Mouse (Mus musculus) lung, embryonic 14.5 days (tissue): ENCODE data around the gene Zfp672. TPM values are rescaled to one million over a fixed set of nuclear protein-coding genes. Genes with fewer than 3 reads are reported as not detected.
A peak's percentile ranks its signal among the peaks of the same experiment; 100 is the strongest.

Experiments
- ATAC-seq: fragments of 200-750 bp; cut with Nextera tagmentation; 2 replicates; pipeline ENCODE4 v1.8.0; 2017; ENCODE audit warnings: mild to moderate bottlenecking, moderate TSS enrichment, moderate library complexity; ENCODE audit not compliant: insufficient read depth
- DNase-seq: peaks from one replicate; pipeline ENCODE4 v3.0.0-alpha.2; 2015
- H3K27ac ChIP-seq: fragments of 300-500 bp; sonication (generic); 2 replicates; pipeline ENCODE4 v1.5.1; 2014; ENCODE audit warnings: low read depth, mild to moderate bottlenecking, moderate library complexity
- H3K27me3 ChIP-seq: fragments of 300-500 bp; sonication (generic); 2 replicates; pipeline ENCODE4 v1.6.1; 2014; ENCODE audit warnings: low read length, control low read depth; ENCODE audit not compliant: insufficient read depth
- H3K36me3 ChIP-seq: fragments of 300-500 bp; sonication (generic); 2 replicates; pipeline ENCODE4 v1.6.1; 2014; ENCODE audit warnings: control low read depth; ENCODE audit not compliant: insufficient read depth
- H3K4me1 ChIP-seq: fragments of 300-500 bp; sonication (generic); 2 replicates; pipeline ENCODE4 v1.6.1; 2014; ENCODE audit warnings: antibody characterized with exemption, control low read depth; ENCODE audit not compliant: insufficient read depth
- H3K4me2 ChIP-seq: fragments of 300-500 bp; sonication (generic); 2 replicates; pipeline ENCODE4 v1.6.1; 2014; ENCODE audit warnings: mild to moderate bottlenecking
- H3K4me3 ChIP-seq: fragments of 300-500 bp; sonication (generic); 2 replicates; pipeline ENCODE4 v1.5.1; 2014; ENCODE audit warnings: low read depth, low read length
- H3K9ac ChIP-seq: fragments of 300-500 bp; sonication (generic); 2 replicates; pipeline ENCODE4 v1.6.1; 2014
- H3K9me3 ChIP-seq: fragments of 300-500 bp; sonication (generic); 2 replicates; pipeline ENCODE4 v1.6.1; 2016; ENCODE audit warnings: low read depth, low read length, control low read depth
- CTCF ChIP-seq: IDR thresholded peaks from 2 replicates; pipeline ENCODE4 v1.5.1; 2016; ENCODE audit warnings: antibody characterized with exemption, low read depth
- WGBS: fragments of 180-500 bp; shearing (Covaris S2); extraction: QIAGEN DNeasy Blood & Tissue Kit; methylation state at CpG from one replicate; pipeline ENCODE4 v1.1.7; 2014; 5-methylcytosine and 5-hydroxymethylcytosine counted together
- polyA plus RNA-seq: library from polyadenylated mRNA; unstranded; fragments of >200 nt; fragmentation: Nextera tagmentation; extraction: Ambion mirVana; gene quantifications from 2 replicates; pipeline ENCODE4 v1.2.1, GENCODE M21; 2014

Zfp672 gene
- polyA plus RNA-seq, 1 experiment from 2014 or later, result 31.3 TPM

GRCm38 (mm10) chr11:58350628-58351027 lies 20.5 kb upstream of the Zfp672 start:
- no peak overlapping the region for H3K4me3 ChIP-seq
- DNase-seq (no peak), ATAC-seq (no peak)
- peaks cover 22% of the 10 kb centered on the region for H3K36me3 ChIP-seq
- peak; percentile 15; the same call in 1 of the 2 replicates for TF ChIP-seq CTCF
- 72% methylated on average over 4 of the region's 4 CpGs for WGBS
- H3K9ac ChIP-seq, result no peak overlapping the region
- no peaks in the 10 kb centered on the region for H3K27me3 ChIP-seq
- no peak overlapping the region for H3K4me2 ChIP-seq
- no peaks in the 10 kb centered on the region for H3K4me1 ChIP-seq
- H3K27ac ChIP-seq, result no peak overlapping the region
- no peaks in the 10 kb centered on the region for H3K9me3 ChIP-seq

- WGBS, result 91% methylated on average over 4 of the region's 4 CpGs
- TF ChIP-seq CTCF, result no peak
- peaks cover 43% of the 10 kb centered on the region for H3K36me3 ChIP-seq
These were observed 16.6 kb upstream of the Zfp672 start for GRCm38 (mm10) chr11:58346745-58347144.

GRCm38 (mm10) chr11:58334746-58335145 lies 4.6 kb upstream of the Zfp672 start:
- H3K36me3 ChIP-seq, result peaks cover 50% of the 10 kb centered on the region
- DNase-seq, result no peak
- H3K9me3 ChIP-seq, result no peaks in the 10 kb centered on the region
- no peak overlapping the region for H3K27ac ChIP-seq
- H3K9ac ChIP-seq, result no peak overlapping the region
- 65% methylated on average over 3 of the region's 3 CpGs for WGBS
- peaks cover 7% of the 10 kb centered on the region; the same call in 1 of the 2 replicates for H3K4me1 ChIP-seq
- no peak overlapping the region for H3K4me2 ChIP-seq
- no peaks in the 10 kb centered on the region for H3K27me3 ChIP-seq
- H3K4me3 ChIP-seq, result no peak overlapping the region
- no peak for TF ChIP-seq CTCF
- ATAC-seq, result no peak

More at GRCm38 (mm10) chr11:58346745-58347144, 16.6 kb upstream of the Zfp672 start:
- Histone ChIP-seq H3K4me3 (no peak overlapping the region), H3K4me1 (no peaks in the 10 kb centered on the region), H3K9ac (no peak overlapping the region), H3K27me3 (no peaks in the 10 kb centered on the region), H3K9me3 (no peaks in the 10 kb centered on the region), H3K27ac (no peak overlapping the region), H3K4me2 (no peak overlapping the region)
- ATAC-seq (no peak), DNase-seq (no peak)

GRCm38 (mm10) chr11:58331546-58331945 lies 1.4 kb upstream of the Zfp672 start:
- H3K27me3 ChIP-seq, result no peaks in the 10 kb centered on the region
- WGBS, result 87% methylated on average over 6 of the region's 6 CpGs
- ATAC-seq (no peak), DNase-seq (no peak)
- H3K4me1 ChIP-seq, result peaks cover 16% of the 10 kb centered on the region; the same call in 1 of the 2 replicates
- H3K9ac ChIP-seq, result peak overlapping the region; percentile 75
- peak overlapping the region; percentile 64 for H3K4me3 ChIP-seq
- H3K27ac ChIP-seq, result no peak overlapping the region
- peak overlapping the region; percentile 92 for H3K4me2 ChIP-seq
- peaks cover 37% of the 10 kb centered on the region for H3K36me3 ChIP-seq
- no peaks in the 10 kb centered on the region for H3K9me3 ChIP-seq
- TF ChIP-seq CTCF, result no peak

GRCm38 (mm10) chr11:58331149-58331495 lies 983 bp upstream of the Zfp672 start:
- DNase-seq, result no peak
- TF ChIP-seq CTCF, result no peak
- no peak overlapping the region for H3K27ac ChIP-seq
- peak overlapping the region; percentile 92 for H3K4me2 ChIP-seq
- H3K9me3 ChIP-seq, result no peaks in the 10 kb centered on the region
- 11% methylated on average over 10 of the region's 10 CpGs for WGBS
- H3K36me3 ChIP-seq, result peaks cover 35% of the 10 kb centered on the region
- peak overlapping the region; percentile 75 for H3K9ac ChIP-seq
- 0 out of 2 replicates have a peak, but pooled peaks have one; percentile 4 for ATAC-seq
- peak overlapping the region; percentile 64 for H3K4me3 ChIP-seq
- H3K4me1 ChIP-seq, result peaks cover 16% of the 10 kb centered on the region; the same call in 1 of the 2 replicates
- no peaks in the 10 kb centered on the region for H3K27me3 ChIP-seq

- Histone ChIP-seq H3K27me3 (no peaks in the 10 kb centered on the region), H3K4me1 (peaks cover 16% of the 10 kb centered on the region; the same call in 1 of the 2 replicates), H3K9me3 (no peaks in the 10 kb centered on the region), H3K4me2 (peak overlapping the region; percentile 92), H3K4me3 (peak overlapping the region; percentile 64), H3K27ac (peak overlapping the region; percentile 63; the same call in 1 of the 2 replicates), H3K36me3 (peaks cover 29% of the 10 kb centered on the region), H3K9ac (peak overlapping the region; percentile 79)
- TF ChIP-seq CTCF, result no peak
- WGBS, result under 1% methylated on average over 21 of the region's 21 CpGs
- DNase-seq (no peak), ATAC-seq (peak; percentile 47)
These were observed 248 bp downstream of the Zfp672 start for GRCm38 (mm10) chr11:58329906-58330275.

GRCm38 (mm10) chr11:58326781-58327180 lies 3.4 kb downstream of the Zfp672 start:
- ATAC-seq, result no peak
- no peaks in the 10 kb centered on the region for H3K9me3 ChIP-seq
- peaks cover 11% of the 10 kb centered on the region; the same call in 1 of the 2 replicates for H3K36me3 ChIP-seq
- no peaks in the 10 kb centered on the region for H3K27me3 ChIP-seq
- no peak overlapping the region for H3K4me3 ChIP-seq
- no peak for DNase-seq
- H3K4me2 ChIP-seq, result no peak overlapping the region
- peaks cover 16% of the 10 kb centered on the region; the same call in 1 of the 2 replicates for H3K4me1 ChIP-seq
- peak; percentile 39 for TF ChIP-seq CTCF
- no peak overlapping the region for H3K27ac ChIP-seq
- 88% methylated on average over 3 of the region's 3 CpGs for WGBS
- no peak overlapping the region for H3K9ac ChIP-seq
